Mouse (Mus musculus) large intestine, adult 2 months (tissue): ENCODE measurements around the gene Coa5. TPM values are rescaled to one million over a fixed set of nuclear protein-coding genes. Genes with fewer than 3 reads are reported as not detected.

Source experiments
- DNase-seq: peaks from one replicate; pipeline ENCODE4 v3.0.0-alpha.2; 2012; ENCODE audit warnings: low read depth, low spot score
- WGBS: fragments of 180-500 bp; shearing (Covaris S2); methylation state at CpG from one replicate; pipeline ENCODE4 v1.1.7; 2018; 5-methylcytosine and 5-hydroxymethylcytosine counted together
- polyA plus RNA-seq: library from polyadenylated mRNA; depleted of rRNA; stranded (reverse); fragments of >200 nt; gene quantifications from 2 replicates; pipeline ENCODE4 v1.2.3, GENCODE M21; 2012; rRNA removed

Gene Coa5
- polyA plus RNA-seq, 1 experiment, result 42.7 TPM

GRCm38 (mm10) chr1:37379536-37379935 lies 50.4 kb downstream of the Coa5 start:
- WGBS, result 80% methylated on average over 4 of the region's 4 CpGs
- DNase-seq, result no peak

DNA sequence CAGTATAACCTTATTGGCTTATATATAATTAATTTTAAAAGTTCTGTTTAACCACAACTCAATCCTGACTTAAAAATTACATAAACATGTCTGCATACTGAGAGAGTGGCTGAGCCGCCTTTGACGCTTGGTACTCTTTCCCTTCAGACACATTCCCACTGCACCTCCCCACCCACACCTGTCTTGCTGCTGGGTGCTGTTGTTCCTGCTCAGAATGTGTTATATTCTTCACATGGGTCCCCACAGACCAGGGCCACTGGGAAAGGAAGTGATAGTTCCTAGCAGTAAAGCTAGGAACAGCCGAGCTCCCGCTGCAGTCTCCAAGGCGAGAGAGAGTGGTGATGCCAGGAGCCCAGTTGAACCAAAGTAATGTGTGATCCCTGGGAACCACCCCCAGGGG lies 51.8 kb downstream of the Coa5 start:
- WGBS, result 90% methylated on average over 5 of the region's 5 CpGs
- DNase-seq, result no peak

GRCm38 (mm10) chr1:37376751-37377150 lies 53.2 kb downstream of the Coa5 start:
- DNase-seq, result no peak

GRCm38 (mm10) chr1:37376177-37376576 lies 53.7 kb downstream of the Coa5 start:
- 97% methylated on average over 8 of the region's 8 CpGs for WGBS
- no peak for DNase-seq

More at GRCm38 (mm10) chr1:37376751-37377150, 53.2 kb downstream of the Coa5 start:
- WGBS, result 98% methylated on average over 2 of the region's 2 CpGs

GRCm38 (mm10) chr1:37368768-37369385 lies 61.0 kb downstream of the Coa5 start:
- WGBS, result 76% methylated on average over 7 of the region's 7 CpGs
- DNase-seq, result no peak

DNA sequence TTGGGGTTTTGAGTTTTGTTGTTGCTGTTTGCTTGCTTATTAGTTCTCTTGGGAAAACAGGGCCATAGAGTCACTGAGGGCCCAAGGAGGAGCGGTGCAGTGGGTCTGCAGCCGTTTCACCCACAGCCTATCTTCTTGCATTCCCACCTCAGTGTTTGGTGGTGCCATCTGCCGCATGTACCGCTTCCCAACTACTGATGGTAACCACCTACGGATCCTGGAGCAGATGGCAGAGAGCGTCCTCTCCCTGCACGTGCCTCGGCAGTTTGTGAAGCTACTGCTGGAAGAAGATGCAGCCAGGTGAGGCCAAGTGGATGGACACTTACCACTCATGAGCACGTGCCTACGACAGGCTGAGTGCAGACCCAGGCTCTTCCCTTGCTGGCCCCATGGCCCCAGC lies 61.8 kb downstream of the Coa5 start:
- no peak for DNase-seq
- WGBS, result 93% methylated on average over 10 of the region's 10 CpGs

Other genes starting within 250 kb of the Coa5 start
- gene Cnga3, start 215.7 kb downstream of the Coa5 start, polyA plus RNA-seq, result 0.10 and 0.25 TPM in 2 replicates
- gene Inpp4a, start 130.2 kb downstream of the Coa5 start, polyA plus RNA-seq, result 11.0 and 24.2 TPM in 2 replicates
- gene Unc50, start within 50 bp of the Coa5 start, polyA plus RNA-seq, result 45.9 and 50.9 TPM in 2 replicates
- gene Mgat4a, start 110.9 kb upstream of the Coa5 start, polyA plus RNA-seq, result 50.0 and 78.2 TPM in 2 replicates